Mouse (Mus musculus) kidney, postnatal 0 days (tissue): Measurements from ENCODE around the gene Tmem92. TPM values are rescaled to one million over a fixed set of nuclear protein-coding genes. Genes with fewer than 3 reads are reported as not detected.
A peak's percentile ranks its signal among the peaks of the same experiment; 100 is the strongest.
"Not testable (repeated sequence)": the region's sequence is repeated elsewhere in the genome, so short reads cannot be mapped to it uniquely, and the experiment has no call there.

Experiments used
- ATAC-seq: fragments of 200-750 bp; cut with Nextera tagmentation; replicated peaks from 2 replicates; pipeline ENCODE4 v1.8.0; 2017; ENCODE audit warnings: low read depth, moderate number of reproducible peaks, moderate TSS enrichment, moderate library complexity; ENCODE audit not compliant: low FRiP score
- DNase-seq: peaks from one replicate; pipeline ENCODE4 v3.0.0-alpha.2; 2016; ENCODE audit warnings: low spot score
- H3K27ac ChIP-seq: fragments of 300-500 bp; sonication (generic); 2 replicates; pipeline ENCODE4 v1.5.1; 2014; ENCODE audit warnings: mild to moderate bottlenecking
- H3K27me3 ChIP-seq: fragments of 300-500 bp; sonication (generic); 2 replicates; pipeline ENCODE4 v1.6.1; 2014; ENCODE audit warnings: low read length, mixed read lengths; ENCODE audit not compliant: insufficient read depth
- H3K36me3 ChIP-seq: fragments of 300-500 bp; sonication (generic); 2 replicates; pipeline ENCODE4 v1.6.1; 2014; ENCODE audit warnings: low read length, mixed read lengths; ENCODE audit not compliant: insufficient read depth
- H3K4me1 ChIP-seq: fragments of 300-500 bp; sonication (generic); replicated peaks from 2 replicates; pipeline ENCODE4 v1.6.1; 2014; ENCODE audit warnings: antibody characterized with exemption, low read length, mixed read lengths; ENCODE audit not compliant: insufficient read depth
- H3K4me2 ChIP-seq: fragments of 300-500 bp; sonication (generic); 2 replicates; pipeline ENCODE4 v1.6.1; 2014; ENCODE audit warnings: mild to moderate bottlenecking, low read length, moderate library complexity, mixed read lengths
- H3K4me3 ChIP-seq: fragments of 300-500 bp; sonication (generic); replicated peaks from 2 replicates; pipeline ENCODE4 v1.5.1; 2014; ENCODE audit warnings: low read depth, low read length
- H3K9ac ChIP-seq: fragments of 300-500 bp; sonication (generic); 2 replicates; pipeline ENCODE4 v1.6.1; 2014; ENCODE audit warnings: low read depth, low read length
- H3K9me3 ChIP-seq: fragments of 300-500 bp; sonication (generic); replicated peaks from 2 replicates; pipeline ENCODE4 v1.6.1; 2016; ENCODE audit warnings: low read length, inconsistent platforms, mixed read lengths
- CTCF ChIP-seq: IDR thresholded peaks from 2 replicates; pipeline ENCODE4 v1.5.1; 2016; ENCODE audit warnings: antibody characterized with exemption, low read depth, mild to moderate bottlenecking, moderate library complexity
- WGBS: fragments of 180-500 bp; shearing (Covaris S2); extraction: QIAGEN DNeasy Blood & Tissue Kit; methylation state at CpG from one replicate; pipeline ENCODE4 v1.1.7; 2014; 5-methylcytosine and 5-hydroxymethylcytosine counted together
- polyA plus RNA-seq: library from polyadenylated mRNA; unstranded; fragments of >200 nt; fragmentation: Nextera tagmentation; extraction: Ambion mirVana; gene quantifications from 2 replicates; pipeline ENCODE4 v1.2.1, GENCODE M21; 2015

The Tmem92 gene
- polyA plus RNA-seq = not detected in 2 replicates

- H3K9me3 ChIP-seq = no peaks in the 10 kb centered on the region
- H3K9ac ChIP-seq = no peak within 1 kb of the TSS
- H3K27ac ChIP-seq = no peak within 1 kb of the TSS
- ATAC-seq (no peak), DNase-seq (no peak)
- no peak within 1 kb of the TSS for H3K4me3 ChIP-seq
- no peaks in the 10 kb centered on the region for H3K4me1 ChIP-seq
- no peaks in the 10 kb centered on the region for H3K27me3 ChIP-seq
- TF ChIP-seq CTCF = no peak
- no peak within 1 kb of the TSS for H3K4me2 ChIP-seq
- H3K36me3 ChIP-seq = no peaks in the 10 kb centered on the region
Observed at GRCm38 (mm10) chr11:94782603-94783002, at the start of gene Tmem92. Gene Tmem92, minus strand, starts transcription at chr11:94782703.

- WGBS = 66% methylated on average over 3 of the region's 3 CpGs
- Histone ChIP-seq H3K9ac (no peak overlapping the region), H3K27ac (no peak overlapping the region), H3K4me2 (no peak overlapping the region), H3K4me3 (no peak overlapping the region), H3K4me1 (no peaks in the 10 kb centered on the region), H3K36me3 (no peaks in the 10 kb centered on the region), H3K9me3 (no peaks in the 10 kb centered on the region), H3K27me3 (no peaks in the 10 kb centered on the region)
- no peak for DNase-seq
- TF ChIP-seq CTCF = no peak
- ATAC-seq = no peak
Observed at GRCm38 (mm10) chr11:94828966-94829365, 46.5 kb upstream of the Tmem92 start.

- TF ChIP-seq CTCF = peak; percentile 61
- not testable (repeated sequence) for H3K9me3 ChIP-seq, H3K4me1 ChIP-seq, H3K27me3 ChIP-seq, H3K27ac ChIP-seq, H3K36me3 ChIP-seq, H3K9ac ChIP-seq, H3K4me3 ChIP-seq, H3K4me2 ChIP-seq, ATAC-seq
- peak; percentile 14 for DNase-seq
Observed at GRCm38 (mm10) chr11:94819427-94819826, 36.9 kb upstream of the Tmem92 start.

DNA sequence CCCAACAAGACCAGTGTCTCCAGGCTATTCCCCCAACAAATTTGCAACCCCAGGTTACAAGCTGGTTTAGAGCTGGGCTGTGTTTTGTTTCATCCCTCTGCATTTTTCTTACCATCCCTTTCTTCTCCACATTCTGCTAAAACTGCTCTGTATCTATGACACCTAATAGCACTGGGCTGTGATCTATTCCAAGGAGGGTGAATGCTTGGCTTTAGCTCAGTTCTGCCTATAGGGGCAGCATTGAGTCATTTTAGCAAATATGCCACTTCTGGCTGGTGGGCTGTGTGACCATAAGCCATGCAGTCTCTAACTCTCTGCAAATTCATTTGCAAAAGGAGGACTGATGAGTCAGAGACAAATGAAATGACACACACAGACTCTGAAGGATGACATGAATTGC is 36.4 kb upstream of the Tmem92 start:
- H3K4me2 ChIP-seq, H3K9ac ChIP-seq, H3K27me3 ChIP-seq, H3K9me3 ChIP-seq, H3K36me3 ChIP-seq, H3K27ac ChIP-seq, H3K4me3 ChIP-seq, H3K4me1 ChIP-seq, ATAC-seq, DNase-seq: not testable (repeated sequence)
- peak; percentile 50; the same call in 1 of the 2 replicates for TF ChIP-seq CTCF

- not testable (repeated sequence) for H3K4me3 ChIP-seq, H3K36me3 ChIP-seq, H3K9ac ChIP-seq, H3K27ac ChIP-seq, ATAC-seq, H3K4me2 ChIP-seq, H3K9me3 ChIP-seq, DNase-seq, H3K27me3 ChIP-seq, H3K4me1 ChIP-seq
- WGBS = 69% methylated on average over 2 of the region's 3 CpGs
Observed at GRCm38 (mm10) chr11:94811537-94811936, 29.0 kb upstream of the Tmem92 start.

DNA sequence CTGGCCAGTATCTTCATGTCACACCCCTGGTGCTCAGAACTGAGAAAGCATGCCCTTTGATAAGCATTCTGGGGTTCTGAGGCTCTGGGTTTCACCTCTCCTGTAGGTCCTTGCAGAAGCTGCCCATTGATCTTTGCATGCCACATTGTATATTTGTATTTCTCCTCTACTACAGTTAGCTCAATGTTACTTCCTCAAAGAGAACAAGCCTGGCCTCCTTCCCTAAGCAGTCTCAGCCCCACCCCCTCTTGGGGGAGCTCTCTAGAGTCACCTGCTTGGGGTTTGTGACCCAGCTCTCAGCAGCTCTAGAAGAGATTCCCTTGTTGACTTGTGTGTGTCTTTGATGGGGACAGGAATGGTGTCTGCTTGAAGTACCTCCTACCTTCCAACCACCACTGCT is 9.2 kb upstream of the Tmem92 start:
- DNase-seq (no peak), ATAC-seq (no peak)
- H3K36me3 ChIP-seq = no peaks in the 10 kb centered on the region
- H3K27ac ChIP-seq = no peak overlapping the region
- no peak overlapping the region for H3K4me2 ChIP-seq
- no peaks in the 10 kb centered on the region for H3K9me3 ChIP-seq
- no peak for TF ChIP-seq CTCF
- no peak overlapping the region for H3K9ac ChIP-seq
- H3K4me1 ChIP-seq = no peaks in the 10 kb centered on the region
- no peaks in the 10 kb centered on the region for H3K27me3 ChIP-seq
- no peak overlapping the region for H3K4me3 ChIP-seq

- Histone ChIP-seq H3K27me3 (no peaks in the 10 kb centered on the region), H3K4me3 (no peak overlapping the region), H3K36me3 (no peaks in the 10 kb centered on the region), H3K4me2 (no peak overlapping the region), H3K9ac (no peak overlapping the region), H3K27ac (no peak overlapping the region), H3K9me3 (no peaks in the 10 kb centered on the region), H3K4me1 (no peaks in the 10 kb centered on the region)
- 3% methylated on average over 2 of the region's 2 CpGs for WGBS
- peak; percentile 49 for ATAC-seq
- DNase-seq = peak; percentile 70
- TF ChIP-seq CTCF = peak; percentile 89
Observed at GRCm38 (mm10) chr11:94785247-94785646, 2.7 kb upstream of the Tmem92 start.
